Mouse (Mus musculus): ENCODE measurements at regions not wholly inside any gene's neighbourhood (a gene's known extent, or its start where the extent isn't known, plus 50 kb on each side); places are given as distances from the start of the nearest gene placed in this dataset.

DNA sequence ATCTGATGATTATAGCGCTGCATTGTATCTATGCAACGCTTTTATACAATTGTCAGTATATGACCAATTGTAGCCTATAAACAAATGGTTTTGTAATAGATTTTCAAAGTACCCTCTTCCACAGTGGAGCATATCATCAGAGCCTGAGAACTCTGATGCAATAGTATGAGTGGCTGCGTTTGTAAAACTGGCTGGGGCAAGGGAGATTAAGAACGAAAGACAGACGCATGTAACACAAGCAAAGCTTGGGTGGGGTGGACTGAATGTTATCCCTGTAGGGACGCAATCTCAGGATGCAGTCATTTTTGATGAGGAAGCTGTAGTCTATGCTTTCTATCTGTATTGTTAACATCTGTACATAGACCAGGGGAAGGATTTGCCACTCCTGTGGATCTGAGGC is 246.9 kb upstream of the Fggy start:
- DNase-seq (ENCODE audit: low spot score in 2 of 2), result no peak

- DNase-seq (ENCODE audit: low spot score in 2 of 2), result no peak
Measured at GRCm38 (mm10) chr4:95317821-95318290, 239.5 kb upstream of the Fggy start.

GRCm38 (mm10) chr4:95318561-95318960 is 238.7 kb upstream of the Fggy start:
- DNase-seq (ENCODE audit: low spot score in 2 of 2), result no peak

DNA sequence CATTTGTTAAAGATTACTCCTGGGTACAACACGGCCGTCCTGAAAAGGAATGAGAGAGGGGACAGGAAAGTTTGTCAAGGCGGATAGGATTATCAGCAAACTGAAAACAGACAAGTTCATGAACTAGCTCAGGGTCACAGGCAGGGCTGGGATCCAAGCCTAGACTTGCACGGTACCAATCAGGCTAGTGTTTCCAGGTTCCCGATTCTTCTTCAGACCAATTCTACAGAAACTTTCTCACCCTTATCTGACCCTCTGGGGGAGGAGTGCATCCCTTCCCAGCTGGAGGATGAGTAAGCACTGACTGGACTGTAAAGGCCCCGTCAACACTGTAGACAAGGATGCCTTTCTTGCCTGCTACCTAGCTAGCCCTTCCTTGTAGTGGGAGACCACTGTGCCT is 238.3 kb upstream of the Fggy start:
- no peak for DNase-seq (ENCODE audit: low spot score in 2 of 2)

DNA sequence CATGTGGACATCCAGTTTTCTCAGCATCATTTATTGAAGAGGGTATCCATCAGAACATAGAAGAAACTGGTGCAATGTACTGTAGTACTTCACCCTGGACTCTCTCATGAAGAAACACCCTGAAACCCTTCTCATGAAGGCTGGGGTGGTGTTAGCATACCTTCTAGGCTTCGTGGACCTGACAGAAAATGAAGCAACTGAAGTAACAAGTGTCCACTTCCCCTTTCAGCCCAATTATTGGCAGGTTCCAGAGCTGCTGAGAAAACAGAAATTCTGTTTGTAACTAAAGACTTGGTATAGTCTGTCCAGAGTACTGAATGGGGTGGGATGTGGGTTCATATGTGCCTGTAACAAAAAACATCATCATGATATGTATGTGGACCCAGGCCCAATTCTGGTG is 231.4 kb upstream of the Fggy start:
- DNase-seq (ENCODE audit: low spot score in 2 of 2), result no peak

- no peak for DNase-seq (ENCODE audit: low spot score in 2 of 2)
Measured at GRCm38 (mm10) chr4:95339822-95340221, 217.5 kb upstream of the Fggy start.

DNA sequence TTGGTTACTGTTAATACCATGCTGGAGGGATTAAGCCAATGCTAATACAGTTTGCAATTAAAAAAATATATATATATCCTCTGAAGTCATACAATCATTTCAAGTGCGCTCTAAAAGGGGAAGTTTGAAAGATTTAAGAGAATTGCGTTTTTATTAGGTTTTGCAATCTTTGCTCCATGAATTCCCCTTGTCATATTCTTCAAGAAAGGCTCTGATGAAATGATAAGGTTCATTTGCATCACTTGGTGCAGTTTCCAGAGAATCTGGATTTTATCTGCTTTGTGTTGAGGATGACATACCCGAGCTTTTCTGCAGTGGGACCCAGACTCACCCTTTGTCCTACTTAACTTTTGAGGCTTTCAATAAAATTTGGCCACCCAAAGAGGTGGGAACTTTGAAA is 216.4 kb upstream of the Fggy start:
- DNase-seq (ENCODE audit: low spot score in 2 of 2), result no peak

DNA sequence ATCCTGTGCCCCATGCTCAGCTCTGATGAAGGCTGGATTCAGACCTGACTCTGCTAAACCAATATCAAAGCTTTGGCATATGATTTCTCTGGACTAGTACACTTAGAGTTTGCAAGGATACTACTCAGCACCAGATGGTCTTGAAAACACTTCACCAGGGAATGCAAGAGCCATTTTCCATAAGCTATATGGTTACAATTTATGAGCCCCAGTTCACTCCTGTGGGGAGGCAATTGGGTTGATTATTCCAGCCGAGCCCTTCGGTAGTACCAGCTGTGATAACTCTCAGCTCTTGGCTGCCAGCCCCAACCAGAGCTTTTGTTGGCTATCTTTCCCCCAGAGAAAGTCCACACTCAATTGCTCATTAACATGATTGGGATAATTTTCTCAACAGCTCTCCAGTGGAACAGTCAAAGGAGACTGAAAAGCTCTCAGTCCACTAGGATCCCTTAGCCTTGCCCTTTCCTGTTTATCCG is 210.5 kb upstream of the Fggy start:
- DNase-seq (ENCODE audit: low spot score in 2 of 2), result no peak

GRCm38 (mm10) chr4:95347436-95347835 is 209.9 kb upstream of the Fggy start:
- DNase-seq (ENCODE audit: low spot score in 2 of 2), result no peak

- DNase-seq (ENCODE audit: low spot score in 2 of 2), result no peak
Measured at GRCm38 (mm10) chr4:95348405-95349123, 208.7 kb upstream of the Fggy start.

GRCm38 (mm10) chr4:95353894-95354319 is 203.4 kb upstream of the Fggy start:
- DNase-seq (ENCODE audit: low spot score in 2 of 2), result peak in 1 of 2 experiments; percentile 19

GRCm38 (mm10) chr4:95358674-95359073 is 198.6 kb upstream of the Fggy start:
- no peak for DNase-seq (ENCODE audit: low spot score in 2 of 2)

DNA sequence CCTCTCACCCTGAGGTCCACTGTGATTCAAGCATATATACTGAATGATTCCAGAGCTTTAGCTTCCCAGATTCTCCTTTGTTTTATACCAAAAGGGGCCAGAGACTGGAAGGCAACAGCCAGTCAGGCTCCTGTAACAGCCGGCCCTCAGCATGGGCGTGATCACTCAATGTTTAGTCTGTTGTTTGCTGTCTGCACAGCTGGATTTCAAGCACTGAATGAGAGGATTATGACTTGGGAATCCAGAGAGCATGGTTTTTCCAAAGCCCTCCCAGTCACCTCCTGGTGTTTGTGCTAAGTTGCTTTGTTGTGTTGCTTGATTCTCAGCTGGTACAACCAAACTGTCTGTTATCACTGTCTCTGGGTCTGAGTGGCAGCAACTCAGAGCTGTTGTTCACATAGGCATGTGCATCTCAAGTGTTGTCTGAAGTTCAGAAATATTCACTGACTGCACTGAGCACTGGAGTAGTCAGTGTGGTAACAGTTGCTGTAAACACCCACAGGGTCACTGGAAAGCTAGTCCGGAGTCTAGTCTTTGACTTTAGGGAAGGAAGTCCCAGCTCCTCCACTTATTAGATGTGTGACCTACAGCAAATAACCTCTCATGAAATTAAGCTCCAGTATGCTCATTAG is 196.9 kb upstream of the Fggy start:
- no peak for DNase-seq (ENCODE audit: low spot score in 2 of 2)

- no peak for DNase-seq (ENCODE audit: low spot score in 2 of 2)
Measured at GRCm38 (mm10) chr4:95364376-95365082, 192.8 kb upstream of the Fggy start.

GRCm38 (mm10) chr4:95376386-95376785 is 180.9 kb upstream of the Fggy start:
- DNase-seq (ENCODE audit: low spot score in 2 of 2), result no peak

GRCm38 (mm10) chr4:95377222-95378134 is 179.8 kb upstream of the Fggy start:
- DNase-seq (ENCODE audit: low spot score in 2 of 2), result no peak

GRCm38 (mm10) chr4:95378645-95379044 is 178.7 kb upstream of the Fggy start:
- DNase-seq (ENCODE audit: low spot score in 2 of 2), result no peak

GRCm38 (mm10) chr4:95383216-95383892 is 174.0 kb upstream of the Fggy start:
- no peak for DNase-seq (ENCODE audit: low spot score in 2 of 2)

GRCm38 (mm10) chr4:95385552-95385951 is 171.8 kb upstream of the Fggy start:
- DNase-seq (ENCODE audit: low spot score in 2 of 2), result no peak

GRCm38 (mm10) chr4:95386021-95386420 is 171.3 kb upstream of the Fggy start:
- no peak for DNase-seq (ENCODE audit: low spot score in 2 of 2)

GRCm38 (mm10) chr4:95388556-95388955 is 168.8 kb upstream of the Fggy start:
- DNase-seq (ENCODE audit: low spot score in 2 of 2), result no peak
